In the genomic region with DNA sequence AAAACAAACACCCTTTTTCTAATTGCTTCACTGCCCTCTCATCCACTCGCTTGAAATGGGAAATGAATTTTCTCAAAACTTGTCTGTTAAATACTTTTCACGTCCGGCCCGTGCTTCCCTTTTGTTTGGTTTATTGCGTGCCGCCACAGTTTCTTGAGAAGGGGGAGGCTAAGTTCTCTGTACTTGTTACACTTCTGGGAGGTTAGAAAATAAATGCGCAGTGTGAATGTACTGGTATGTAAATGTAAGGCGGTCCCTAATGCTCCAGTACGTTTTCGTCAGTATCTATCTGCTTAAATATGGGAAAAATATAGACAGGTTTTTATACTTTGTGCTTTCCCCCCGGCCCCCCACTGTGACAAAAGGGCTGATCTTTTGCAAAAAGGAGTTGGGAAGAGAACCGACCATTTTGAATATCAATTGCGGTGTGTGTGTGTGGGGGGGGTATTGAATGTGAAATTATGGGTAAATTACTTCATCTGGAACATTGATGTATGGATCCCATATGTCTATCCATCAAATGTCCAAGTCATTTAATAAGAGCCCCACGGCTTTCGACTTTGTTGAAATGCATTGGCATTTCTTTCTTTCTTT, we compare ENCODE assay signal across 8 mouse cellular contexts. TPM values are rescaled to one million over a fixed set of nuclear protein-coding genes. Genes with fewer than 3 reads are reported as not detected.
A peak's percentile ranks its signal among the peaks of the same experiment; 100 is the strongest.
DNase-seq lines count a peak whose midpoint lies in the region; ATAC-seq and TF ChIP-seq lines count a peak whose summit lies in the region.

No protein-coding gene starts in this region.

- DNase-seq in cerebellum, adult 11-12 months, result peak; percentile 28
- DNase-seq in cerebellum, adult 9-10 months, result no peak
- DNase-seq in thymus, adult 2 months, result peak; percentile 26
- DNase-seq in thymus, adult 18-20 months, result no peak
- DNase-seq in ovary, adult 18-20 months (ENCODE audit: low spot score), result no peak
- DNase-seq in gastrocnemius, adult 18-20 months (ENCODE audit: low spot score), result no peak

- H3K27ac ChIP-seq in thymus, adult 2 months (ENCODE audit: control insufficient read depth, insufficient read depth, low read length), result peak overlapping the region; percentile 74; the same call in 1 of the 2 replicates
- H3K27ac ChIP-seq in intestine, postnatal 0 days (ENCODE audit: low read depth, low read length), result peak overlapping the region; percentile 99
- H3K27ac ChIP-seq in neural tube, embryonic 13.5 days (replicated peaks), result peak overlapping the region; percentile 99

- TF ChIP-seq CTCF in thymus, adult 2 months (IDR thresholded peaks at IDR 0.05; ENCODE audit: borderline replicate concordance, control insufficient read depth, extremely low read depth, insufficient read depth, low read length, poor library complexity), result no peak
- TF ChIP-seq CTCF in intestine, postnatal 0 days (IDR thresholded peaks at IDR 0.05; ENCODE audit: low read depth), result no peak

- no peak for TF ChIP-seq POLR2A in thymus, adult 2 months (IDR thresholded peaks at IDR 0.05; ENCODE audit: control insufficient read depth, extremely low read depth, insufficient read depth, low read length, poor library complexity)

- H3K9ac ChIP-seq in intestine, postnatal 0 days (ENCODE audit: low read depth, low read length), result peak overlapping the region; percentile 97
- H3K9ac ChIP-seq in neural tube, embryonic 13.5 days, result peak overlapping the region; percentile 98

- H3K4me1 ChIP-seq in thymus, adult 2 months (replicated peaks; ENCODE audit: control insufficient read depth, insufficient read depth, low read length), result peaks cover 8% of the 10 kb centered on the region
- H3K4me1 ChIP-seq in intestine, postnatal 0 days (replicated peaks; ENCODE audit: control insufficient read depth, insufficient read depth, low read length), result peaks cover 21% of the 10 kb centered on the region
- peaks cover 49% of the 10 kb centered on the region for H3K4me1 ChIP-seq in neural tube, embryonic 13.5 days (replicated peaks)

- ATAC-seq in intestine, postnatal 0 days, result no peak
- no peak for ATAC-seq in neural tube, embryonic 13.5 days (ENCODE audit: low read depth)

- peak overlapping the region; percentile 99; the same call in 1 of the 2 replicates for H3K4me3 ChIP-seq in thymus, adult 2 months (ENCODE audit: control insufficient read depth, insufficient read depth, low read length)
- peak overlapping the region; percentile 82 for H3K4me3 ChIP-seq in intestine, postnatal 0 days (ENCODE audit: low read depth, low read length)
- peak overlapping the region; percentile 94 for H3K4me3 ChIP-seq in neural tube, embryonic 13.5 days

- H3K9me3 ChIP-seq in intestine, postnatal 0 days (ENCODE audit: control insufficient read depth), result no peaks in the 10 kb centered on the region
- H3K9me3 ChIP-seq in neural tube, embryonic 13.5 days, result 0 out of 2 replicates have a peak, but pooled peaks cover 5% of the 10 kb centered on the region

- WGBS in thymus, adult 2 months, result 1% methylated on average over 15 of the region's 15 CpGs
- WGBS in intestine, postnatal 0 days, result 1% methylated on average over 15 of the region's 15 CpGs
- 2% methylated on average over 15 of the region's 15 CpGs for WGBS in neural tube, embryonic 13.5 days

- H3K36me3 ChIP-seq in thymus, adult 2 months (ENCODE audit: control insufficient read depth, insufficient read depth, low read length), result no peaks in the 10 kb centered on the region
- H3K36me3 ChIP-seq in intestine, postnatal 0 days (ENCODE audit: control insufficient read depth, insufficient read depth), result no peaks in the 10 kb centered on the region
- no peaks in the 10 kb centered on the region for H3K36me3 ChIP-seq in neural tube, embryonic 13.5 days

- no peaks in the 10 kb centered on the region for H3K27me3 ChIP-seq in thymus, adult 2 months (ENCODE audit: control insufficient read depth, insufficient read depth, low read length)
- no peaks in the 10 kb centered on the region for H3K27me3 ChIP-seq in intestine, postnatal 0 days (replicated peaks; ENCODE audit: control insufficient read depth, insufficient read depth, low read length)
- no peaks in the 10 kb centered on the region for H3K27me3 ChIP-seq in neural tube, embryonic 13.5 days

- H3K4me2 ChIP-seq in intestine, postnatal 0 days (replicated peaks; ENCODE audit: low read depth), result peak overlapping the region; percentile 81
- peak overlapping the region; percentile 88 for H3K4me2 ChIP-seq in neural tube, embryonic 13.5 days

RNA-seq across cellular contexts. Expression of gene Gdi2, which starts 1.2 kb away (rescaled TPM):
- 176 and 216 TPM in 2 replicates for polyA plus RNA-seq in thymus, adult 2 months (2012; rRNA removed)
- polyA plus RNA-seq in intestine, postnatal 0 days (2015; fragmentation: Nextera tagmentation; extraction: Ambion mirVana), result 450 and 460 TPM in 2 replicates
- polyA plus RNA-seq in neural tube, embryonic 13.5 days (2015; fragmentation: Nextera tagmentation; extraction: Ambion mirVana), result 450 and 461 TPM in 2 replicates
- 100 to 1,000 TPM; 137 to 141 TPM for total RNA-seq in gastrocnemius, adult 18-20 months (2021)

Comparison
In these comparisons a context has a peak if more than half of its experiments do, and no peak if none do; other contexts are left out.
1. DNase-seq: peak in cerebellum, adult 11-12 months (single experiment) and thymus, adult 2 months (single experiment); none in cerebellum, adult 9-10 months (single experiment), thymus, adult 18-20 months (0 of 2), ovary, adult 18-20 months (single experiment) and gastrocnemius, adult 18-20 months (single experiment).
2. Peak in every context shown above with its lines, with median percentiles within 50 percentile points of each other: H3K27ac ChIP-seq and H3K4me3 ChIP-seq.